Mouse (Mus musculus): ENCODE data around the gene Tctn1. TPM values are rescaled to one million over a fixed set of nuclear protein-coding genes. Genes with fewer than 3 reads are reported as not detected.

Gene Tctn1
- polyA plus RNA-seq, 1 experiment from 2014 or later: 3.0 TPM

DNA sequence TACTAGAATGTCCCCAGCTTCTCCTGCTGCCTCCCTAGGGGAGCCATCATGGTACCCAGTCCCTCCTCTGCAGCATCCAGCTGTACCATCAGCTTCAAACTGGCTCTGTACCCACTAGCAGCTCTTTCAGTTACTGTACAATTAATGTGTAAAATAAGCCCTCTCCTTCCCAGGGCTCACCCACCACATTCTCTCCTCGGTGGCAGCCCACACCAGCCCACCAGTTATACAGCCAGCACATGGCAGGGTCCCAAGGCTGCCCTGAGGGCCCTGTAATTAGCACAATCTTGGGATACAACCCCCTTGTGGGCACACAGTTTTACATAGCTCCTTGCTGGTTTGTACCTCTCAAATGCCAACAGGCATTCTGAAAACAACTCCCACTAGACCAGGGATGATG lies 23.3 kb downstream of the Tctn1 start:
- WGBS: 87% methylated on average over 1 of the region's 1 CpGs
- no peak overlapping the region for H3K4me2 ChIP-seq (replicated peaks)
- no peak overlapping the region for H3K4me3 ChIP-seq (replicated peaks)
- H3K9ac ChIP-seq: no peak overlapping the region
- no peaks in the 10 kb centered on the region for H3K4me1 ChIP-seq (replicated peaks)
- H3K36me3 ChIP-seq: no peaks in the 10 kb centered on the region
- no peaks in the 10 kb centered on the region for H3K9me3 ChIP-seq
- no peaks in the 10 kb centered on the region for H3K27me3 ChIP-seq (replicated peaks)
- no peak overlapping the region for H3K27ac ChIP-seq
- ATAC-seq: no peak

GRCm38 (mm10) chr5:122240521-122240920 lies 23.7 kb downstream of the Tctn1 start:
- no peak for ATAC-seq
- no peak overlapping the region for H3K4me2 ChIP-seq (replicated peaks)
- no peak overlapping the region for H3K4me3 ChIP-seq (replicated peaks)
- H3K27ac ChIP-seq: no peak overlapping the region
- no peaks in the 10 kb centered on the region for H3K4me1 ChIP-seq (replicated peaks)
- no peaks in the 10 kb centered on the region for H3K27me3 ChIP-seq (replicated peaks)
- no peaks in the 10 kb centered on the region for H3K9me3 ChIP-seq
- 87% methylated on average over 11 of the region's 11 CpGs for WGBS
- no peaks in the 10 kb centered on the region for H3K36me3 ChIP-seq
- no peak overlapping the region for H3K9ac ChIP-seq

DNA sequence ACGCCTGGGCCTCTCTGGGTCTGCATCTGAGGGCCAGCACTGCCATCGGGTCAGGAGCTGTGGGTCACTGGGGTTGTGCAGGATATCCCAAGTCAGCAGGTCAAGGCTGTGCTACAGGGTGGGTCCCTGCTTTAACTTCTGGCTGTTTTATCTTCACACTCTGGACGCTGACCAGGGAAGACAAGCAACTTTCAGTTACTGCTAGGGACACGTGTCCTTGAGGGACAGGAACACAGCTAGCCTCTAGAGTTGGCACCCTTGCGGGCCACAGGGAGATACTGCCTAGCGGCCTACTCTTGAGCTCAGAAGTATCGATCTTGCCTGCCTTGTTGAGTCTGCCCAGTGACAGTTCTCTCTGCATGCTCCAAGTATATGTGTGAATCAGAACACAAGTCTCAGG lies 24.6 kb downstream of the Tctn1 start:
- no peaks in the 10 kb centered on the region for H3K27me3 ChIP-seq (replicated peaks)
- H3K27ac ChIP-seq: no peak overlapping the region
- H3K4me2 ChIP-seq (replicated peaks): no peak overlapping the region
- no peaks in the 10 kb centered on the region for H3K36me3 ChIP-seq
- 76% methylated on average over 7 of the region's 7 CpGs for WGBS
- 0 out of 2 replicates have a peak, but pooled peaks cover 2% of the 10 kb centered on the region for H3K4me1 ChIP-seq (replicated peaks)
- no peak overlapping the region for H3K9ac ChIP-seq
- ATAC-seq: no peak
- H3K4me3 ChIP-seq (replicated peaks): no peak overlapping the region
- no peaks in the 10 kb centered on the region for H3K9me3 ChIP-seq

GRCm38 (mm10) chr5:122237200-122237599 lies 27.1 kb downstream of the Tctn1 start:
- H3K4me2 ChIP-seq (replicated peaks): no peak overlapping the region
- no peak overlapping the region for H3K27ac ChIP-seq
- no peaks in the 10 kb centered on the region for H3K9me3 ChIP-seq
- WGBS: 76% methylated on average over 5 of the region's 5 CpGs
- no peak overlapping the region for H3K9ac ChIP-seq
- no peak for ATAC-seq
- no peak overlapping the region for H3K4me3 ChIP-seq (replicated peaks)
- H3K4me1 ChIP-seq (replicated peaks): 0 out of 2 replicates have a peak, but pooled peaks cover 7% of the 10 kb centered on the region
- no peaks in the 10 kb centered on the region for H3K36me3 ChIP-seq
- H3K27me3 ChIP-seq (replicated peaks): no peaks in the 10 kb centered on the region

DNA sequence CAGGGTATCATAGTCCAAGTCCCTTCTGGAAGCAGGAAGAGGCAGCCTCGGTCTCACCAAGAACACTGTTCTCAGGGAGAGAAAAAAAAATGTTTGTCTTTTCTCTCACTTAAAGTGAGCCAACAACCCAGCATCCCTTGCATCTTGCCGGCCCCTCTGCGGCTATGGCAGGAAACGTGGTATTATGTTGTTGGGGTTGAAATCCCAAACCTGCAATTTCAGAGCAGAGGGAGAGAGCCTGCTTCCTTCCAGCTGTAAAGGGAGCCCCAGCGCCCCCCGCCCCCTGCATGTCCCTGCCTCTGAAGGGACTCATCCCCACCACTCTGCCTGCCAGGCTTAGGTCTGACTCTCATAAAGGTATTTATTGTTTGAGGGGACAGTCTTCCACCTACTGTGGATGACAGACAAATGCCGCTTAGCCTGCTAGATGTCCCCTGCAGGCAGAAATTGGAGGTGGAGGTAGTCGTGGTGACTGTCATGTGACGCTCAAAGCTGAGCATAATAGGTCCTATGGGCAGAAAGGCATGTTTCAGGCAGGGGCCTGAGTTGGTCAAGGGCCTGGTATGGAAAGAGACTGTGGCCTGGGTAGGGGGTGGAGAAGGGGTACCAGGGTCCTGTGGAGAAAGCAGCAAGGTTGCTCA lies 28.9 kb downstream of the Tctn1 start:
- Histone ChIP-seq H3K36me3 (no peaks in the 10 kb centered on the region), H3K27me3 (replicated peaks) (no peaks in the 10 kb centered on the region), H3K9ac (no peak overlapping the region), H3K27ac (no peak overlapping the region), H3K4me2 (replicated peaks) (no peak overlapping the region), H3K9me3 (no peaks in the 10 kb centered on the region), H3K4me1 (replicated peaks) (0 out of 2 replicates have a peak, but pooled peaks cover 10% of the 10 kb centered on the region), H3K4me3 (replicated peaks) (no peak overlapping the region)
- no peak for ATAC-seq
- 57% methylated on average over 9 of the region's 9 CpGs for WGBS

GRCm38 (mm10) chr5:122234319-122235195 lies 29.7 kb downstream of the Tctn1 start:
- no peaks in the 10 kb centered on the region for H3K9me3 ChIP-seq
- H3K4me3 ChIP-seq (replicated peaks): no peak overlapping the region
- 74% methylated on average over 9 of the region's 9 CpGs for WGBS
- 0 out of 2 replicates have a peak, but pooled peaks cover 10% of the 10 kb centered on the region for H3K4me1 ChIP-seq (replicated peaks)
- ATAC-seq: no peak
- no peak overlapping the region for H3K9ac ChIP-seq
- no peak overlapping the region for H3K27ac ChIP-seq
- no peaks in the 10 kb centered on the region for H3K36me3 ChIP-seq
- H3K27me3 ChIP-seq (replicated peaks): no peaks in the 10 kb centered on the region
- H3K4me2 ChIP-seq (replicated peaks): no peak overlapping the region

DNA sequence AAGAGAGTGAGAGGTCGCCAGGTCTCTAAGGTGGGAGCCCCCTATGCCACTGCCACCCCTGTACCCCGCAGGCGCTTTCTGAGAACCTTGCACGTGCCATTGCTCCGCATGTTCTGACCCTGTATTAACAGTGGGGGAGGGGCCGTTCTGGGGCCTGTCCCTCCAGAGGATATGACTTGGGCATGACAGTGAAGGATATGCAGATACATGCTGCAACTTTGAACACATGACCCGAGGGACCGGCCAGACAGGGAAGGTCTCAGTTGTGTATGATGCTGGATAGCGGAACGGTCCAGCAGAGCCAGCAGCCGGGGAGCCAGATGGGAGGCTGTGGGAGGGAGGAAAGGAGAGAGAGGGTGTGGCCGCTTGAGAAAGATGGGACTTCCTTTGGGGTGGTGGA lies 30.6 kb downstream of the Tctn1 start:
- no peak overlapping the region for H3K27ac ChIP-seq
- no peaks in the 10 kb centered on the region for H3K9me3 ChIP-seq
- H3K4me3 ChIP-seq (replicated peaks): no peak overlapping the region
- H3K4me1 ChIP-seq (replicated peaks): 0 out of 2 replicates have a peak, but pooled peaks cover 10% of the 10 kb centered on the region
- 75% methylated on average over 12 of the region's 12 CpGs for WGBS
- H3K36me3 ChIP-seq: no peaks in the 10 kb centered on the region
- no peak overlapping the region for H3K9ac ChIP-seq
- no peak for ATAC-seq
- no peak overlapping the region for H3K4me2 ChIP-seq (replicated peaks)
- H3K27me3 ChIP-seq (replicated peaks): no peaks in the 10 kb centered on the region

DNA sequence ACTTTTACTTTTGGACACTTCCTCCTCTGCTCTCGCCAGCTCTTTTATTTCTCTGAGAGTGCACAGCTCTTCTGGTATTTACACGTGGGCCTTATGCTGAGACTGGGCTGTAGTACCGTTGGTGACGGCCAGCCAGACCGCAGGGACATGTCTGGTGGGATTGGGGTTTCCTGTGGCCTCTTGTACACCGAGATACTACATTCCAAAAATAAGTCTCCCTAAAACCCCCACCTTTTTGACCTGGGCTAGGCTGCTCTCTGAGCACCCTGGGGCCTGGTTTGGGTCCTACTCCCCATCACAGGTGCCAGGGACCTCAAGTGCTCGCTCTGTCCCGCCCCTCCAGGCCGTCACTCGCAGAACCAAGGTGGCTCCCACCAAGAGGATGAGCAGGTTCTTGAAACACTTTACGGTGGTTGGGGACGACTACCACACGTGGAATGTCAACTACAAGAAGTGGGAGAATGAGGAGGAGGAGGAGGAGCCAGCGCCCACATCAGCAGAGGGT lies 31.1 kb downstream of the Tctn1 start:
- Histone ChIP-seq H3K9me3 (no peaks in the 10 kb centered on the region), H3K4me3 (replicated peaks) (no peak overlapping the region), H3K9ac (no peak overlapping the region), H3K36me3 (no peaks in the 10 kb centered on the region), H3K27me3 (replicated peaks) (no peaks in the 10 kb centered on the region), H3K27ac (no peak overlapping the region), H3K4me2 (replicated peaks) (no peak overlapping the region), H3K4me1 (replicated peaks) (0 out of 2 replicates have a peak, but pooled peaks cover 10% of the 10 kb centered on the region)
- WGBS: 73% methylated on average over 14 of the region's 14 CpGs
- no peak for ATAC-seq

- Histone ChIP-seq H3K27ac (no peak overlapping the region), H3K4me2 (replicated peaks) (no peak overlapping the region), H3K4me3 (replicated peaks) (no peak overlapping the region), H3K4me1 (replicated peaks) (0 out of 2 replicates have a peak, but pooled peaks cover 10% of the 10 kb centered on the region), H3K27me3 (replicated peaks) (no peaks in the 10 kb centered on the region), H3K9me3 (no peaks in the 10 kb centered on the region), H3K36me3 (no peaks in the 10 kb centered on the region), H3K9ac (no peak overlapping the region)
- no peak for ATAC-seq
- 42% methylated on average over 5 of the region's 5 CpGs for WGBS
Measured at GRCm38 (mm10) chr5:122232004-122232403, 32.3 kb downstream of the Tctn1 start.

DNA sequence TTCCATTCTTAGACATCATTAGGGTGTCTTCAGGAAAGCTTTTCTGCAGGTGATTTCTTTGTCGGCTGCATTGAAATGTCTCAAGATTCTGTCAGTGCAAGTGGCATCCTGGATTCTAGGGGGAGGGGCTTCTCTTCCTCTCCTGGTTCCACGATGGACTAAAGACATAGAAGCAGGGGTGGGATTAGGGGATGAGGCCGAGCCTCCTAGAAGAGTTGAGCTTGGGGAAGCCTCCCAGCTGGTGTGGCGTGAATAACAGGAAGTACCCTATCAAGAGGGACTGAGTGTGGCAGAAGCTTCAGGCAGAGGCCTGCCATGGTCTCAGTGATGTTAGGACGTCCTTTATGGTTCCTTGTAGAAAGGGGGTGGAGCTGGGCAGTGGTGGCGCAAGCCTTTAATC lies 32.8 kb downstream of the Tctn1 start:
- H3K4me1 ChIP-seq (replicated peaks): 0 out of 2 replicates have a peak, but pooled peaks cover 10% of the 10 kb centered on the region
- no peak overlapping the region for H3K4me3 ChIP-seq (replicated peaks)
- 61% methylated on average over 6 of the region's 6 CpGs for WGBS
- H3K4me2 ChIP-seq (replicated peaks): no peak overlapping the region
- no peaks in the 10 kb centered on the region for H3K27me3 ChIP-seq (replicated peaks)
- H3K9me3 ChIP-seq: no peaks in the 10 kb centered on the region
- no peak overlapping the region for H3K9ac ChIP-seq
- H3K36me3 ChIP-seq: no peaks in the 10 kb centered on the region
- no peak overlapping the region for H3K27ac ChIP-seq
- no peak for ATAC-seq

DNA sequence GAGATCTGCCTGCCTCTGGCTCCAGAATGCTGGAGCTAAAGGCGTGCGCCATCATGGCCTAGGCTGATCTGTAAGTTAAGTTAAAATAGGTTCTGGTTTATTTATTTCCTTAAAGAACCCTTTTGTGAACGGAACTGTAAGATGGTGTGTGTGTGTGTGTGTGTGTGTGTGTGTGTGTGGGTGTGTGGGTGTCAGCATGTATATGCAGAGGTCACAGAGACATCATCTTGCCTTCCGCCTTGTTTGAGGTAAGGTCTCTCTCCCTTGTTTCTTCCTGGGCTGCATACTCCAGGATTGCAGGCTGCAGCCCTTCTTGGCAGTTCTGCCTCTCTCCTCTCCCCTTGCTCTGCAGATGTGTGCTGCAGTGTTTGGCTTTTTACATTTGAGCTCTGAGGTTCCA lies 33.4 kb downstream of the Tctn1 start:
- Histone ChIP-seq H3K4me1 (replicated peaks) (0 out of 2 replicates have a peak, but pooled peaks cover 10% of the 10 kb centered on the region), H3K4me3 (replicated peaks) (no peak overlapping the region), H3K27me3 (replicated peaks) (no peaks in the 10 kb centered on the region), H3K9me3 (no peaks in the 10 kb centered on the region), H3K9ac (no peak overlapping the region), H3K36me3 (no peaks in the 10 kb centered on the region), H3K27ac (no peak overlapping the region), H3K4me2 (replicated peaks) (no peak overlapping the region)
- no peak for ATAC-seq
- WGBS: 87% methylated on average over 4 of the region's 4 CpGs

DNA sequence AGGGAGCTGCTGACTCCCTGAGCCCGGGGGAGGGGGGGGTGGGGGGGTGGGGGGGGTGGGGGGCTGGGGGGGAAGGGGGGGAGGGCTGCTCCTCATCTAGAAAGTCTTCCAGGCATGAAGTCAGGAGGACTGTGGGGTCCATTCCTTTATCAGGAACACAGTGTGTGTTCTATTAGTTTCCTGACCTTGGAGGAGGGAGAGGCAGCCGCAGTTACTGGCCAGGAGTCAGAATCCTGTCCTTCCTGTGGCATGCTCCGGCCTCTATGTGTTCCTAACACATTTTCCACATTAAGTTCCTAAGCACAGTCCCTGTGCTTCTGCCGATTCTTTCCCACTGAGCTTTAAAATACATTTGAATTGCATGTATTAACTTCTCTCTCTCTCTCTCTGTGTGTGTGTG lies 35.5 kb downstream of the Tctn1 start:
- 65% methylated on average over 3 of the region's 4 CpGs for WGBS

More for the DNA sequence above, 35.5 kb downstream of the Tctn1 start:
- no peak for ATAC-seq
- no peak overlapping the region for H3K4me2 ChIP-seq (replicated peaks)
- H3K4me3 ChIP-seq (replicated peaks): no peak overlapping the region
- no peaks in the 10 kb centered on the region for H3K36me3 ChIP-seq
- H3K27ac ChIP-seq: no peak overlapping the region
- H3K4me1 ChIP-seq (replicated peaks): 0 out of 2 replicates have a peak, but pooled peaks cover 8% of the 10 kb centered on the region
- H3K9ac ChIP-seq: no peak overlapping the region
- H3K9me3 ChIP-seq: no peaks in the 10 kb centered on the region
- no peaks in the 10 kb centered on the region for H3K27me3 ChIP-seq (replicated peaks)
